Mouse (Mus musculus) MEL (cell line): Measurements from ENCODE around the gene Rxra. TPM values are rescaled to one million over a fixed set of nuclear protein-coding genes. Genes with fewer than 3 reads are reported as not detected.

Experiments used
- DNase-seq: peaks from one replicate; pipeline ENCODE4 v3.0.0; 2011; ENCODE audit warnings: low read depth, low spot score
- H3K27ac ChIP-seq: 2 replicates; pipeline ENCODE4 v1.5.1; 2012; ENCODE audit warnings: low read depth, mild to moderate bottlenecking, control low read depth, low read length, moderate library complexity; ENCODE audit not compliant: control insufficient read depth
- H3K27me3 ChIP-seq, 2 experiments: fragments of 150-350 bp in 1 of 2; sonication (generic) in 1 of 2; 2 replicates each; pipeline ENCODE4 v1.6.1; 2012; ENCODE audit warnings: low read length in 2 of 2, mild to moderate bottlenecking in 2 of 2, improper control_type of control experiment in 1 of 2, moderate library complexity in 1 of 2; ENCODE audit not compliant: insufficient read depth in 2 of 2, control insufficient read depth in 1 of 2
- H3K36me3 ChIP-seq, 2 experiments: 2 replicates each; pipeline ENCODE4 v1.6.1; 2012 to 2014; ENCODE audit warnings: low read length in 2 of 2, improper control_type of control experiment in 1 of 2, inconsistent platforms in 1 of 2, mild to moderate bottlenecking in 1 of 2; ENCODE audit not compliant: insufficient read depth in 2 of 2, control insufficient read depth in 1 of 2
- H3K4me1 ChIP-seq, 2 experiments: fragments of 150-350 bp in 1 of 2; sonication (generic) in 1 of 2; 2 replicates each; pipeline ENCODE4 v1.6.1; 2012; ENCODE audit warnings: low read length in 2 of 2, improper control_type of control experiment in 1 of 2, mild to moderate bottlenecking in 1 of 2; ENCODE audit not compliant: insufficient read depth in 2 of 2, control insufficient read depth in 1 of 2
- H3K4me3 ChIP-seq, 2 experiments: fragments of 150-350 bp in 1 of 2; sonication (generic) in 1 of 2; 2 replicates each; pipeline ENCODE4 v1.5.1; 2012; ENCODE audit warnings: low read depth in 2 of 2, low read length in 2 of 2, mild to moderate bottlenecking in 2 of 2, moderate library complexity in 2 of 2, control low read depth in 1 of 2, improper control_type of control experiment in 1 of 2; ENCODE audit not compliant: control insufficient read depth in 1 of 2, insufficient read depth in 1 of 2
- H3K79me2 ChIP-seq: 2 replicates; pipeline ENCODE4 v1.6.1; 2012; ENCODE audit warnings: mild to moderate bottlenecking, low read length, moderate library complexity; ENCODE audit not compliant: control insufficient read depth, poor library complexity, insufficient read depth
- H3K9ac ChIP-seq: 2 replicates; pipeline ENCODE4 v1.6.1; 2012; ENCODE audit warnings: low read depth, mild to moderate bottlenecking, control low read depth, low read length, moderate library complexity; ENCODE audit not compliant: control insufficient read depth, poor library complexity, severe bottlenecking
- H3K9me3 ChIP-seq: fragments of 150-350 bp; sonication (generic); replicated peaks from 2 replicates; pipeline ENCODE4 v1.6.1; 2012; ENCODE audit warnings: mild to moderate bottlenecking, low read length, improper control_type of control experiment, moderate library complexity; ENCODE audit not compliant: insufficient read depth
- CHD2 ChIP-seq: IDR thresholded peaks from 2 replicates; pipeline ENCODE4 v1.6.1; 2011; ENCODE audit warnings: low read length, improper control_type of control experiment
- ETS1 ChIP-seq: IDR thresholded peaks from 2 replicates; pipeline ENCODE4 v1.6.1; 2012; ENCODE audit warnings: low read depth, mild to moderate bottlenecking, inconsistent platforms, low read length, improper control_type of control experiment, moderate library complexity
- GATA1 ChIP-seq: IDR thresholded peaks from 2 replicates; pipeline ENCODE4 v1.6.1; 2011; ENCODE audit warnings: low read depth, low read length, improper control_type of control experiment
- HCFC1 ChIP-seq: IDR thresholded peaks from 2 replicates; pipeline ENCODE4 v1.6.1; 2012; ENCODE audit warnings: low read depth, mild to moderate bottlenecking, inconsistent platforms, low read length, improper control_type of control experiment, moderate library complexity
- MAX ChIP-seq: IDR thresholded peaks from 2 replicates; pipeline ENCODE4 v1.6.1; 2011; ENCODE audit warnings: low read length, improper control_type of control experiment
- MAZ ChIP-seq: IDR thresholded peaks from 2 replicates; pipeline ENCODE4 v1.6.1; 2012; ENCODE audit warnings: low read depth, mild to moderate bottlenecking, inconsistent platforms, low read length, improper control_type of control experiment
- MXI1 ChIP-seq: IDR thresholded peaks from 2 replicates; pipeline ENCODE4 v1.6.1; 2011; ENCODE audit warnings: mild to moderate bottlenecking, low read depth, low read length, improper control_type of control experiment
- NRF1 ChIP-seq: IDR thresholded peaks from 2 replicates; pipeline ENCODE4 v1.6.1; 2014; ENCODE audit warnings: low read depth, mild to moderate bottlenecking, inconsistent platforms, low read length, improper control_type of control experiment, moderate library complexity; ENCODE audit not compliant: poor library complexity, insufficient read depth, severe bottlenecking
- POLR2AphosphoS5 ChIP-seq: IDR thresholded peaks from 2 replicates; pipeline ENCODE4 v1.6.1; 2012; ENCODE audit warnings: low read depth, borderline replicate concordance, mild to moderate bottlenecking, inconsistent platforms, low read length, moderate library complexity, mixed read lengths
- SIN3A ChIP-seq: IDR thresholded peaks from 2 replicates; pipeline ENCODE4 v1.6.1; 2012; ENCODE audit warnings: low read length, improper control_type of control experiment, inconsistent platforms
- TAL1 ChIP-seq: IDR thresholded peaks from 2 replicates; pipeline ENCODE4 v1.6.1; 2012; ENCODE audit warnings: mild to moderate bottlenecking, inconsistent platforms, low read length, moderate library complexity, mixed read lengths
- USF1 ChIP-seq: IDR thresholded peaks from 2 replicates; pipeline ENCODE4 v1.6.1; 2014; ENCODE audit warnings: low read depth, mild to moderate bottlenecking, inconsistent platforms, low read length, improper control_type of control experiment, moderate library complexity
- ZC3H11A ChIP-seq: IDR thresholded peaks from 2 replicates; pipeline ENCODE4 v1.6.1; 2012; ENCODE audit warnings: low read depth, mild to moderate bottlenecking, inconsistent platforms, low read length, improper control_type of control experiment
- ZKSCAN1 ChIP-seq: IDR thresholded peaks from 2 replicates; pipeline ENCODE4 v1.6.1; 2012; ENCODE audit warnings: low read depth, mild to moderate bottlenecking, inconsistent platforms, low read length, improper control_type of control experiment, moderate library complexity
- ZMIZ1 ChIP-seq: IDR thresholded peaks from 2 replicates; pipeline ENCODE4 v1.6.1; 2012; ENCODE audit warnings: low read depth, mild to moderate bottlenecking, inconsistent platforms, low read length, improper control_type of control experiment, moderate library complexity
- polyA plus RNA-seq, 2 experiments: library from polyadenylated mRNA; stranded (reverse) in 1 of 2; unstranded in 1 of 2; fragments of >175 nt in 1 of 2; fragments of >200 nt in 1 of 2; gene quantifications; 2 replicates each; pipeline versions ENCODE4 v1.2.1 to v1.2.4; 2012; ENCODE audit warnings: low replicate concordance in 2 of 2, low read depth in 1 of 2; ENCODE audit not compliant: insufficient read length in 2 of 2, insufficient read depth in 1 of 2, missing spikeins in 1 of 2
- total RNA-seq: library from RNA; depleted of rRNA; stranded (reverse); fragments of 300-350 nt; gene quantifications from 2 replicates; pipeline ENCODE4 v1.2.3, GENCODE M21; 2012

Rxra gene
- total and polyA plus RNA-seq, 3 experiments = 11.7 to 19.6 TPM; not detected in 1

DNA sequence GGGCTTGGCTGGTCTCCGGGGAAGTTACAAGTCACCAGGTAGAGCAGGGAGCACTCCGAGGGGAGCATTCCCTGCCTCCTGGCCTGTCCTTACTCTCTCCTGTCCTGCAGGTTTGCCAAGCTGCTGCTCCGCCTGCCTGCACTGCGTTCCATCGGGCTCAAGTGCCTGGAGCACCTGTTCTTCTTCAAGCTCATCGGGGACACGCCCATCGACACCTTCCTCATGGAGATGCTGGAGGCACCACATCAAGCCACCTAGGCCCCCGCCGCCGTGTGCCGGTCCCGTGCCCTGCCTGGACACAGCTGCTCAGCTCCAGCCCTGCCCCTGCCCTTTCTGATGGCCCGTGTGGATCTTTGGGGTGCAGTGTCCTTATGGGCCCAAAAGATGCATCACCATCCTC, 83.2 kb downstream of the Rxra start:
- DNase-seq = no peak
- H3K79me2 ChIP-seq = no peaks in the 10 kb centered on the region
- no peaks in the 10 kb centered on the region for H3K36me3 ChIP-seq
- no peaks in the 10 kb centered on the region for H3K4me1 ChIP-seq
- no peak for TF ChIP-seq TAL1
- TF ChIP-seq ZKSCAN1 = no peak
- TF ChIP-seq HCFC1 = no peak
- no peak for TF ChIP-seq MAZ
- TF ChIP-seq NRF1 = no peak
- TF ChIP-seq SIN3A = no peak
- no peak for TF ChIP-seq MXI1
- no peak overlapping the region for H3K9ac ChIP-seq
- H3K4me3 ChIP-seq = no peak overlapping the region
- no peaks in the 10 kb centered on the region for H3K27me3 ChIP-seq
- no peak overlapping the region for H3K27ac ChIP-seq
- no peaks in the 10 kb centered on the region for H3K9me3 ChIP-seq

GRCm38 (mm10) chr2:27761260-27761995, 85.2 kb downstream of the Rxra start:
- H3K9ac ChIP-seq = no peak overlapping the region
- no peak for DNase-seq
- no peaks in the 10 kb centered on the region for H3K4me1 ChIP-seq

GRCm38 (mm10) chr2:27761996-27762340, 85.7 kb downstream of the Rxra start:
- H3K9me3 ChIP-seq = no peaks in the 10 kb centered on the region
- no peaks in the 10 kb centered on the region for H3K79me2 ChIP-seq
- H3K4me3 ChIP-seq = no peak overlapping the region
- no peaks in the 10 kb centered on the region for H3K27me3 ChIP-seq
- no peak overlapping the region for H3K27ac ChIP-seq
- no peaks in the 10 kb centered on the region for H3K36me3 ChIP-seq
- H3K9ac ChIP-seq = no peak overlapping the region
- H3K4me1 ChIP-seq = no peaks in the 10 kb centered on the region
- DNase-seq = no peak
- no peak for TF ChIP-seq NRF1
- no peak for TF ChIP-seq ZC3H11A

More at GRCm38 (mm10) chr2:27761260-27761995, 85.2 kb downstream of the Rxra start:
- no peaks in the 10 kb centered on the region for H3K79me2 ChIP-seq
- H3K4me3 ChIP-seq = no peak overlapping the region
- no peaks in the 10 kb centered on the region for H3K36me3 ChIP-seq
- no peak for TF ChIP-seq CHD2
- no peak for TF ChIP-seq MAX
- peak; percentile 55 for TF ChIP-seq USF1
- no peak for TF ChIP-seq GATA1
- no peak for TF ChIP-seq ZMIZ1
- no peak for TF ChIP-seq POLR2AphosphoS5
- TF ChIP-seq ETS1 = no peak
- no peak overlapping the region for H3K27ac ChIP-seq
- H3K9me3 ChIP-seq = no peaks in the 10 kb centered on the region
- no peaks in the 10 kb centered on the region for H3K27me3 ChIP-seq
